Mouse (Mus musculus) heart, adult 18-20 months (tissue): ENCODE data around the gene Hid1. TPM values are rescaled to one million over a fixed set of nuclear protein-coding genes. Genes with fewer than 3 reads are reported as not detected.

Experiments
- DNase-seq, 2 experiments: peaks; one replicate each; pipeline ENCODE4 v3.0.0; 2021 to 2022; ENCODE audit warnings: mixed read lengths in 1 of 2
- total RNA-seq, 2 experiments: library from RNA; stranded (reverse); gene quantifications; 2 replicates each; pipeline ENCODE4 v1.2.3; 2021

Gene Hid1
- total RNA-seq, 2 experiments from 2014 or later = 2.4 to 3.6 TPM

GRCm38 (mm10) chr11:115376722-115377121 is 9.2 kb upstream of the Hid1 start:
- DNase-seq = no peak

GRCm38 (mm10) chr11:115374695-115375425 is 7.3 kb upstream of the Hid1 start:
- no peak for DNase-seq

- DNase-seq = peak; percentile 75 to 83
Observed at GRCm38 (mm10) chr11:115373805-115374694, 6.5 kb upstream of the Hid1 start.

GRCm38 (mm10) chr11:115372737-115373136 is 5.2 kb upstream of the Hid1 start:
- DNase-seq = no peak

- DNase-seq = no peak
Observed at GRCm38 (mm10) chr11:115372015-115372414, 4.5 kb upstream of the Hid1 start.

GRCm38 (mm10) chr11:115371354-115371753 is 3.8 kb upstream of the Hid1 start:
- DNase-seq = no peak

GRCm38 (mm10) chr11:115370368-115370767 is 2.8 kb upstream of the Hid1 start:
- no peak for DNase-seq

- peak in 1 of 2 experiments; percentile 17 for DNase-seq
Observed at GRCm38 (mm10) chr11:115366706-115367394, 706 bp downstream of the Hid1 start.

- DNase-seq = peak; percentile 29 to 39
Observed at GRCm38 (mm10) chr11:115366039-115366705, 1.4 kb downstream of the Hid1 start.

- DNase-seq = no peak
Observed at GRCm38 (mm10) chr11:115364136-115364535, 3.4 kb downstream of the Hid1 start.

- DNase-seq = peak in 1 of 2 experiments; percentile 11
Observed at GRCm38 (mm10) chr11:115359726-115360125, 7.8 kb downstream of the Hid1 start.

- peak in 1 of 2 experiments; percentile 42 for DNase-seq
Observed at GRCm38 (mm10) chr11:115359293-115359692, 8.3 kb downstream of the Hid1 start.

- DNase-seq = peak; percentile 73 to 89
Observed at GRCm38 (mm10) chr11:115358468-115358867, 9.1 kb downstream of the Hid1 start.

- DNase-seq = peak; percentile 56 to 80
Observed at GRCm38 (mm10) chr11:115354183-115354582, 13.4 kb downstream of the Hid1 start.

GRCm38 (mm10) chr11:115353375-115353774 is 14.2 kb downstream of the Hid1 start:
- DNase-seq = no peak

GRCm38 (mm10) chr11:115349976-115350375 is 17.6 kb downstream of the Hid1 start:
- no peak for DNase-seq

GRCm38 (mm10) chr11:115348681-115349248 is 18.8 kb downstream of the Hid1 start:
- DNase-seq = no peak

GRCm38 (mm10) chr11:115345515-115345914 is 22.0 kb downstream of the Hid1 start:
- DNase-seq = no peak

GRCm38 (mm10) chr11:115344967-115345366 is 22.6 kb downstream of the Hid1 start:
- no peak for DNase-seq

- DNase-seq = no peak
Observed at GRCm38 (mm10) chr11:115341866-115342265, 25.7 kb downstream of the Hid1 start.

GRCm38 (mm10) chr11:115341246-115341645 is 26.3 kb downstream of the Hid1 start:
- no peak for DNase-seq

- DNase-seq = no peak
Observed at GRCm38 (mm10) chr11:115337826-115338225, 29.7 kb downstream of the Hid1 start.
